Mouse (Mus musculus) heart, adult 18-20 months (tissue): Measurements from ENCODE around the gene Opcml. TPM values are rescaled to one million over a fixed set of nuclear protein-coding genes. Genes with fewer than 3 reads are reported as not detected.

Source experiments
- DNase-seq, 2 experiments: peaks; one replicate each; pipeline ENCODE4 v3.0.0; 2021 to 2022; ENCODE audit warnings: mixed read lengths in 1 of 2
- total RNA-seq, 2 experiments: library from RNA; stranded (reverse); gene quantifications; 2 replicates each; pipeline ENCODE4 v1.2.3; 2021

Opcml gene
- total RNA-seq, 2 experiments from 2014 or later = 1.1 to 1.2 TPM

GRCm38 (mm10) chr9:28764149-28764548 is 973.6 kb downstream of the Opcml start:
- no peak for DNase-seq

GRCm38 (mm10) chr9:28776517-28777503 is 986.2 kb downstream of the Opcml start:
- no peak for DNase-seq

GRCm38 (mm10) chr9:28783834-28784233 is 993.3 kb downstream of the Opcml start:
- no peak for DNase-seq

GRCm38 (mm10) chr9:28789439-28789838 is 998.9 kb downstream of the Opcml start:
- DNase-seq = no peak

GRCm38 (mm10) chr9:28800100-28800499 is 1009.5 kb downstream of the Opcml start:
- no peak for DNase-seq

GRCm38 (mm10) chr9:28806666-28807065 is 1016.1 kb downstream of the Opcml start:
- DNase-seq = peak; percentile 17 to 24

GRCm38 (mm10) chr9:28822060-28822459 is 1031.5 kb downstream of the Opcml start:
- no peak for DNase-seq

- no peak for DNase-seq
Observed at GRCm38 (mm10) chr9:28822466-28822865, 1031.9 kb downstream of the Opcml start.

- no peak for DNase-seq
Observed at GRCm38 (mm10) chr9:28825821-28826220, 1035.2 kb downstream of the Opcml start.

- no peak for DNase-seq
Observed at GRCm38 (mm10) chr9:28845961-28846570, 1055.5 kb downstream of the Opcml start.

GRCm38 (mm10) chr9:28855826-28856225 is 1065.3 kb downstream of the Opcml start:
- DNase-seq = no peak

GRCm38 (mm10) chr9:28861983-28862382 is 1071.4 kb downstream of the Opcml start:
- DNase-seq = no peak

GRCm38 (mm10) chr9:28867256-28867655 is 1076.7 kb downstream of the Opcml start:
- no peak for DNase-seq

GRCm38 (mm10) chr9:28870478-28870877 is 1079.9 kb downstream of the Opcml start:
- DNase-seq = no peak

- DNase-seq = no peak
Observed at GRCm38 (mm10) chr9:28882566-28882965, 1092.0 kb downstream of the Opcml start.

GRCm38 (mm10) chr9:28891611-28892010 is 1101.0 kb downstream of the Opcml start:
- peak in 1 of 2 experiments; percentile 6 for DNase-seq

- DNase-seq = no peak
Observed at GRCm38 (mm10) chr9:28903291-28903690, 1112.7 kb downstream of the Opcml start.

- no peak for DNase-seq
Observed at GRCm38 (mm10) chr9:28909738-28910137, 1119.2 kb downstream of the Opcml start.

GRCm38 (mm10) chr9:28911571-28912185 is 1121.1 kb downstream of the Opcml start:
- DNase-seq = no peak

- no peak for DNase-seq
Observed at GRCm38 (mm10) chr9:28932069-28932468, 1141.5 kb downstream of the Opcml start.

GRCm38 (mm10) chr9:28937163-28937562 is 1146.6 kb downstream of the Opcml start:
- DNase-seq = no peak

- no peak for DNase-seq
Observed at GRCm38 (mm10) chr9:28937980-28938379, 1147.4 kb downstream of the Opcml start.

GRCm38 (mm10) chr9:28940901-28941300 is 1150.3 kb downstream of the Opcml start:
- no peak for DNase-seq
